In the genomic region with DNA sequence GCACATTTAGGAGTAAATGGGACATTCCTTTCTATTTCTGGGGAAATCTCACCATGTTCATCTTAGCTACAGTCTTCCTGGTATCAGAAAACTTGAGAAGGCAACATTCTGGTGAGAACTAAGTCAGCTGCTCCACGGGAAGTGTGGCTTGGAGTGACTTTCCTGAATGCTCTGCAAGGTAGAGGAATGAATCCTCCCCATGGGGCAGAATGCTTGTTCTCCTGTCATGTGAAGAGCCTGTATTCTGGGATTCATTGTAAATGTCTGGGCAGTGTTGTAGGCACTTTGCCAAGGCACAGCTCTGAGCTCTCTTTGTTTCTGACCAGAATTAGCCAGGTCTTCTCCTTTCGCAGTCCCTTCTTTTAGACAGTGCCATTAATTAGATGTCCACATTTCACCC, we compare ENCODE assay signal across 25 mouse cellular contexts.
DNase-seq lines count a peak whose midpoint lies in the region; ATAC-seq lines count a peak whose summit lies in the region.
"Had no signal": no experiment of that assay in that cellular context is flagged by ENCODE, and none has a peak within 500 bp of the region (broad histone marks: within the 10 kb centered on the region; RNA-seq: fewer than 3 reads in every experiment).

No protein-coding gene starts in this region.

- no peaks in the 10 kb centered on the region for H3K36me3 ChIP-seq in heart, embryonic 15.5 days
- H3K36me3 ChIP-seq in intestine, embryonic 15.5 days = no peaks in the 10 kb centered on the region
- H3K36me3 ChIP-seq: forebrain, embryonic 10.5 days; G1E; hindbrain, embryonic 12.5 days; limb, embryonic 13.5 days; lung, embryonic 15.5 days; midbrain, embryonic 15.5 days; neural tube, embryonic 12.5 days had no signal

- H3K9me3 ChIP-seq in heart, embryonic 15.5 days (replicated peaks) = no peaks in the 10 kb centered on the region
- no peaks in the 10 kb centered on the region for H3K9me3 ChIP-seq in intestine, embryonic 15.5 days
- H3K9me3 ChIP-seq: forebrain, embryonic 10.5 days; hindbrain, embryonic 12.5 days; limb, embryonic 13.5 days; lung, embryonic 15.5 days; midbrain, embryonic 15.5 days; neural tube, embryonic 12.5 days had no signal

- intact Hi-C loops in left cerebral cortex, postnatal 4 days (cut with DNase I) = no loop called here

- 0 out of 2 replicates have a peak overlapping the region, but pooled peaks have one; percentile 5 for H3K27ac ChIP-seq in heart, embryonic 15.5 days
- no peak overlapping the region for H3K27ac ChIP-seq in intestine, embryonic 15.5 days
- H3K27ac ChIP-seq: forebrain, embryonic 10.5 days; hindbrain, embryonic 12.5 days; limb, embryonic 13.5 days; liver, embryonic 14.5 days; lung, embryonic 15.5 days; midbrain, embryonic 15.5 days; neural tube, embryonic 12.5 days; stomach, postnatal 0 days had no signal

- H3K4me2 ChIP-seq in heart, embryonic 15.5 days = no peak overlapping the region
- H3K4me2 ChIP-seq in intestine, embryonic 15.5 days (replicated peaks) = no peak overlapping the region
- H3K4me2 ChIP-seq: hindbrain, embryonic 12.5 days; limb, embryonic 13.5 days; lung, embryonic 15.5 days; midbrain, embryonic 15.5 days; neural tube, embryonic 12.5 days had no signal

- no peak for DNase-seq in frontal cortex, postnatal 10 days (ENCODE audit: low spot score in 2 of 2)
- DNase-seq in heart, adult 8-10 months (ENCODE audit: low spot score) = no peak
- peak; percentile 32 for DNase-seq in Muller cell, postnatal 12 days (ENCODE audit: inconsistent ontology term)
- DNase-seq in cerebellum, adult 9-11 months = peak; percentile 55
- no peak for DNase-seq in left cerebral cortex, postnatal 4 days
- DNase-seq: adrenal gland, adult 8-10 months; B cell, adult 2 months; kidney, adult 18-20 months; kidney, postnatal 4 days; lung, postnatal 36 days had no signal

- H3K9ac ChIP-seq in heart, embryonic 15.5 days = no peak overlapping the region
- no peak overlapping the region for H3K9ac ChIP-seq in intestine, embryonic 15.5 days
- H3K9ac ChIP-seq: hindbrain, embryonic 12.5 days; limb, embryonic 13.5 days; liver, embryonic 14.5 days; lung, embryonic 15.5 days; midbrain, embryonic 15.5 days; neural tube, embryonic 12.5 days had no signal

- no peaks in the 10 kb centered on the region for H3K27me3 ChIP-seq in heart, embryonic 15.5 days
- H3K27me3 ChIP-seq in intestine, embryonic 15.5 days (replicated peaks) = no peaks in the 10 kb centered on the region
- H3K27me3 ChIP-seq: CH12.LX; hindbrain, embryonic 12.5 days; limb, embryonic 13.5 days; lung, embryonic 15.5 days; megakaryocyte, embryonic 14.5 days; midbrain, embryonic 15.5 days; neural tube, embryonic 12.5 days had no signal

- no peak overlapping the region for H3K4me3 ChIP-seq in heart, embryonic 15.5 days
- no peak overlapping the region for H3K4me3 ChIP-seq in intestine, embryonic 15.5 days (replicated peaks)
- H3K4me3 ChIP-seq: forebrain, embryonic 10.5 days; hindbrain, embryonic 12.5 days; limb, embryonic 13.5 days; lung, embryonic 15.5 days; megakaryocyte, embryonic 14.5 days; midbrain, embryonic 15.5 days; neural tube, embryonic 12.5 days had no signal

- 55% methylated on average over 2 of the region's 2 CpGs for WGBS in heart, embryonic 15.5 days
- WGBS in intestine, embryonic 15.5 days = 60% methylated on average over 2 of the region's 2 CpGs

- peaks cover 26% of the 10 kb centered on the region for H3K4me1 ChIP-seq in heart, embryonic 15.5 days (replicated peaks)
- no peaks in the 10 kb centered on the region for H3K4me1 ChIP-seq in intestine, embryonic 15.5 days (replicated peaks)
- H3K4me1 ChIP-seq: forebrain, embryonic 10.5 days; hindbrain, embryonic 12.5 days; limb, embryonic 13.5 days; megakaryocyte, embryonic 14.5 days; midbrain, embryonic 15.5 days; neural tube, embryonic 12.5 days had no signal

- peak; percentile 52 for ATAC-seq in frontal cortex, adult (ENCODE audit: low TSS enrichment)
- ATAC-seq in heart, embryonic 15.5 days (replicated peaks; ENCODE audit: insufficient number of reproducible peaks, insufficient read depth, low FRiP score, low read depth) = no peak
- ATAC-seq in intestine, embryonic 15.5 days = no peak
- ATAC-seq: forebrain, embryonic 16.5 days; midbrain, embryonic 15.5 days had no signal

Comparison
In these comparisons a context has a peak if more than half of its experiments do, and no peak if none do; other contexts are left out.
1. DNase-seq: peak in Muller cell, postnatal 12 days (single experiment) and cerebellum, adult 9-11 months (single experiment); none in frontal cortex, postnatal 10 days (0 of 2), heart, adult 8-10 months (single experiment) and left cerebral cortex, postnatal 4 days (single experiment).